Mouse (Mus musculus) lung, embryonic 14.5 days (tissue): ENCODE data around the gene Aoah. TPM values are rescaled to one million over a fixed set of nuclear protein-coding genes. Genes with fewer than 3 reads are reported as not detected.
A peak's percentile ranks its signal among the peaks of the same experiment; 100 is the strongest.

ENCODE experiments used
- ATAC-seq: fragments of 200-750 bp; cut with Nextera tagmentation; 2 replicates; pipeline ENCODE4 v1.8.0; 2017; ENCODE audit warnings: mild to moderate bottlenecking, moderate TSS enrichment, moderate library complexity; ENCODE audit not compliant: insufficient read depth
- DNase-seq: peaks from one replicate; pipeline ENCODE4 v3.0.0-alpha.2; 2015
- H3K27ac ChIP-seq: fragments of 300-500 bp; sonication (generic); 2 replicates; pipeline ENCODE4 v1.5.1; 2014; ENCODE audit warnings: low read depth, mild to moderate bottlenecking, moderate library complexity
- H3K27me3 ChIP-seq: fragments of 300-500 bp; sonication (generic); 2 replicates; pipeline ENCODE4 v1.6.1; 2014; ENCODE audit warnings: low read length, control low read depth; ENCODE audit not compliant: insufficient read depth
- H3K36me3 ChIP-seq: fragments of 300-500 bp; sonication (generic); 2 replicates; pipeline ENCODE4 v1.6.1; 2014; ENCODE audit warnings: control low read depth; ENCODE audit not compliant: insufficient read depth
- H3K4me1 ChIP-seq: fragments of 300-500 bp; sonication (generic); 2 replicates; pipeline ENCODE4 v1.6.1; 2014; ENCODE audit warnings: antibody characterized with exemption, control low read depth; ENCODE audit not compliant: insufficient read depth
- H3K4me2 ChIP-seq: fragments of 300-500 bp; sonication (generic); 2 replicates; pipeline ENCODE4 v1.6.1; 2014; ENCODE audit warnings: mild to moderate bottlenecking
- H3K4me3 ChIP-seq: fragments of 300-500 bp; sonication (generic); 2 replicates; pipeline ENCODE4 v1.5.1; 2014; ENCODE audit warnings: low read depth, low read length
- H3K9ac ChIP-seq: fragments of 300-500 bp; sonication (generic); 2 replicates; pipeline ENCODE4 v1.6.1; 2014
- H3K9me3 ChIP-seq: fragments of 300-500 bp; sonication (generic); 2 replicates; pipeline ENCODE4 v1.6.1; 2016; ENCODE audit warnings: low read depth, low read length, control low read depth
- CTCF ChIP-seq: IDR thresholded peaks from 2 replicates; pipeline ENCODE4 v1.5.1; 2016; ENCODE audit warnings: antibody characterized with exemption, low read depth
- WGBS: fragments of 180-500 bp; shearing (Covaris S2); extraction: QIAGEN DNeasy Blood & Tissue Kit; methylation state at CpG from one replicate; pipeline ENCODE4 v1.1.7; 2014; 5-methylcytosine and 5-hydroxymethylcytosine counted together
- polyA plus RNA-seq: library from polyadenylated mRNA; unstranded; fragments of >200 nt; fragmentation: Nextera tagmentation; extraction: Ambion mirVana; gene quantifications from 2 replicates; pipeline ENCODE4 v1.2.1, GENCODE M21; 2014

Gene Aoah
- polyA plus RNA-seq, result 0.75 and 0.92 TPM in 2 replicates

- no peak for TF ChIP-seq CTCF
- Histone ChIP-seq H3K9me3 (no peaks in the 10 kb centered on the region), H3K27ac (no peak within 1 kb of the TSS), H3K36me3 (no peaks in the 10 kb centered on the region), H3K4me3 (no peak within 1 kb of the TSS), H3K4me2 (no peak within 1 kb of the TSS), H3K27me3 (no peaks in the 10 kb centered on the region), H3K4me1 (no peaks in the 10 kb centered on the region), H3K9ac (no peak within 1 kb of the TSS)
- 64% methylated on average over 4 of the region's 4 CpGs for WGBS
- DNase-seq (peak; percentile 5), ATAC-seq (no peak)
Measured at GRCm38 (mm10) chr13:20793901-20794300, at the start of gene Aoah. Gene Aoah (plus strand): TSS chr13:20794113.

- DNase-seq (no peak), ATAC-seq (no peak)
- H3K9ac ChIP-seq, result no peak overlapping the region
- no peaks in the 10 kb centered on the region for H3K4me1 ChIP-seq
- 65% methylated on average over 1 of the region's 1 CpGs for WGBS
- H3K4me3 ChIP-seq, result no peak overlapping the region
- H3K9me3 ChIP-seq, result no peaks in the 10 kb centered on the region
- H3K36me3 ChIP-seq, result no peaks in the 10 kb centered on the region
- H3K4me2 ChIP-seq, result no peak overlapping the region
- H3K27ac ChIP-seq, result no peak overlapping the region
- no peak for TF ChIP-seq CTCF
- no peaks in the 10 kb centered on the region for H3K27me3 ChIP-seq
Measured at GRCm38 (mm10) chr13:20754843-20755242, 39.1 kb upstream of the Aoah start.

GRCm38 (mm10) chr13:20783648-20784047 lies 10.3 kb upstream of the Aoah start:
- no peak for ATAC-seq

GRCm38 (mm10) chr13:20784060-20784459 lies 9.9 kb upstream of the Aoah start:
- no peak overlapping the region for H3K4me2 ChIP-seq
- DNase-seq (no peak), ATAC-seq (no peak)
- no peak overlapping the region for H3K27ac ChIP-seq
- no peaks in the 10 kb centered on the region for H3K4me1 ChIP-seq
- 82% methylated on average over 6 of the region's 6 CpGs for WGBS
- H3K9me3 ChIP-seq, result no peaks in the 10 kb centered on the region
- no peaks in the 10 kb centered on the region for H3K36me3 ChIP-seq
- no peaks in the 10 kb centered on the region for H3K27me3 ChIP-seq
- no peak for TF ChIP-seq CTCF
- no peak overlapping the region for H3K9ac ChIP-seq
- H3K4me3 ChIP-seq, result no peak overlapping the region

More at GRCm38 (mm10) chr13:20783648-20784047, 10.3 kb upstream of the Aoah start:
- Histone ChIP-seq H3K27ac (no peak overlapping the region), H3K27me3 (no peaks in the 10 kb centered on the region), H3K9me3 (no peaks in the 10 kb centered on the region), H3K9ac (no peak overlapping the region), H3K4me1 (no peaks in the 10 kb centered on the region), H3K4me2 (no peak overlapping the region), H3K4me3 (no peak overlapping the region), H3K36me3 (no peaks in the 10 kb centered on the region)
- no peak for DNase-seq
- TF ChIP-seq CTCF, result no peak
- WGBS, result 65% methylated on average over 5 of the region's 5 CpGs

GRCm38 (mm10) chr13:20785960-20786359 lies 8.0 kb upstream of the Aoah start:
- Histone ChIP-seq H3K4me2 (no peak overlapping the region), H3K27ac (no peak overlapping the region), H3K36me3 (no peaks in the 10 kb centered on the region), H3K27me3 (no peaks in the 10 kb centered on the region), H3K4me1 (no peaks in the 10 kb centered on the region), H3K9me3 (no peaks in the 10 kb centered on the region), H3K4me3 (no peak overlapping the region), H3K9ac (no peak overlapping the region)
- DNase-seq (no peak), ATAC-seq (no peak)
- 85% methylated on average over 7 of the region's 7 CpGs for WGBS
- TF ChIP-seq CTCF, result no peak

- Histone ChIP-seq H3K27me3 (no peaks in the 10 kb centered on the region), H3K27ac (no peak overlapping the region), H3K4me3 (no peak overlapping the region), H3K4me1 (no peaks in the 10 kb centered on the region), H3K36me3 (no peaks in the 10 kb centered on the region), H3K9me3 (no peaks in the 10 kb centered on the region), H3K9ac (no peak overlapping the region), H3K4me2 (no peak overlapping the region)
- no peak for ATAC-seq
- no peak for TF ChIP-seq CTCF
- WGBS, result 72% methylated on average over 1 of the region's 1 CpGs
- DNase-seq, result no peak
Measured at GRCm38 (mm10) chr13:20786825-20787245, 7.1 kb upstream of the Aoah start.

- H3K4me3 ChIP-seq, result no peak overlapping the region
- no peak overlapping the region for H3K9ac ChIP-seq
- H3K27ac ChIP-seq, result no peak overlapping the region
- no peak for TF ChIP-seq CTCF
- H3K9me3 ChIP-seq, result no peaks in the 10 kb centered on the region
- DNase-seq (no peak), ATAC-seq (no peak)
- H3K36me3 ChIP-seq, result no peaks in the 10 kb centered on the region
- H3K27me3 ChIP-seq, result no peaks in the 10 kb centered on the region
- no peak overlapping the region for H3K4me2 ChIP-seq
- 83% methylated on average over 4 of the region's 4 CpGs for WGBS
- no peaks in the 10 kb centered on the region for H3K4me1 ChIP-seq
Measured at GRCm38 (mm10) chr13:20787952-20788351, 6.0 kb upstream of the Aoah start.

GRCm38 (mm10) chr13:20796651-20797050 lies 2.7 kb downstream of the Aoah start:
- DNase-seq, result no peak
- H3K27ac ChIP-seq, result no peak overlapping the region
- no peaks in the 10 kb centered on the region for H3K36me3 ChIP-seq
- TF ChIP-seq CTCF, result no peak
- H3K4me1 ChIP-seq, result no peaks in the 10 kb centered on the region
- no peak overlapping the region for H3K9ac ChIP-seq
- no peak for ATAC-seq
- H3K4me3 ChIP-seq, result no peak overlapping the region
- no peaks in the 10 kb centered on the region for H3K27me3 ChIP-seq
- H3K9me3 ChIP-seq, result no peaks in the 10 kb centered on the region
- no peak overlapping the region for H3K4me2 ChIP-seq
- WGBS, result 80% methylated on average over 3 of the region's 3 CpGs
